Mouse (Mus musculus): Measurements from ENCODE around the gene Cavin1. TPM values are rescaled to one million over a fixed set of nuclear protein-coding genes. Genes with fewer than 3 reads are reported as not detected.
A peak's percentile ranks its signal among the peaks of the same experiment; 100 is the strongest.

Gene Cavin1
- polyA plus RNA-seq, 1 experiment from 2014 or later, result 23.5 TPM

- H3K4me3 ChIP-seq, result peak within 1 kb of the TSS; percentile 88
- H3K27me3 ChIP-seq (replicated peaks; ENCODE audit: low read depth, poor library complexity, severe bottlenecking), result no peaks in the 10 kb centered on the region
- peak within 1 kb of the TSS; percentile 95 for H3K27ac ChIP-seq (replicated peaks)
- H3K9me3 ChIP-seq, result no peaks in the 10 kb centered on the region
- peak; percentile 100 for DNase-seq (ENCODE audit: low spot score)
- 2% methylated on average over 29 of the region's 29 CpGs for WGBS
- peaks cover 33% of the 10 kb centered on the region for H3K4me1 ChIP-seq
- H3K36me3 ChIP-seq (replicated peaks), result no peaks in the 10 kb centered on the region
These were observed 31.1 kb downstream of the Cavin1 start, which contains the start of gene Stat3 for GRCm38 (mm10) chr11:100939512-100940151. Gene Stat3 (minus strand): TSS chr11:100939540.

- Histone ChIP-seq H3K4me1 (peaks cover 33% of the 10 kb centered on the region), H3K4me3 (peak overlapping the region; percentile 88), H3K27me3 (replicated peaks; ENCODE audit: low read depth, poor library complexity, severe bottlenecking) (no peaks in the 10 kb centered on the region), H3K36me3 (replicated peaks) (no peaks in the 10 kb centered on the region), H3K27ac (replicated peaks) (peak overlapping the region; percentile 95), H3K9me3 (no peaks in the 10 kb centered on the region)
- peak; percentile 39 for DNase-seq (ENCODE audit: low spot score)
- WGBS, result 1% methylated on average over 48 of the region's 48 CpGs
These were observed 31.8 kb downstream of the Cavin1 start for GRCm38 (mm10) chr11:100938711-100939511.

GRCm38 (mm10) chr11:100938112-100938511 is 32.6 kb downstream of the Cavin1 start:
- WGBS, result 41% methylated on average over 5 of the region's 5 CpGs
- H3K9me3 ChIP-seq, result no peaks in the 10 kb centered on the region
- H3K4me3 ChIP-seq, result peak overlapping the region; percentile 88
- H3K4me1 ChIP-seq, result peaks cover 33% of the 10 kb centered on the region
- no peak for DNase-seq (ENCODE audit: low spot score)
- no peaks in the 10 kb centered on the region for H3K36me3 ChIP-seq (replicated peaks)
- H3K27ac ChIP-seq (replicated peaks), result no peak overlapping the region
- H3K27me3 ChIP-seq (replicated peaks; ENCODE audit: low read depth, poor library complexity, severe bottlenecking), result no peaks in the 10 kb centered on the region

- Histone ChIP-seq H3K9me3 (no peaks in the 10 kb centered on the region), H3K27me3 (replicated peaks; ENCODE audit: low read depth, poor library complexity, severe bottlenecking) (no peaks in the 10 kb centered on the region), H3K36me3 (replicated peaks) (no peaks in the 10 kb centered on the region), H3K27ac (replicated peaks) (no peak overlapping the region), H3K4me3 (no peak overlapping the region), H3K4me1 (peaks cover 33% of the 10 kb centered on the region)
- DNase-seq (ENCODE audit: low spot score), result no peak
- WGBS, result 80% methylated on average over 4 of the region's 4 CpGs
These were observed 33.4 kb downstream of the Cavin1 start for GRCm38 (mm10) chr11:100937295-100937694.

GRCm38 (mm10) chr11:100935373-100936355 is 35.0 kb downstream of the Cavin1 start:
- Histone ChIP-seq H3K36me3 (replicated peaks) (no peaks in the 10 kb centered on the region), H3K4me3 (no peak overlapping the region), H3K4me1 (peaks cover 33% of the 10 kb centered on the region), H3K9me3 (no peaks in the 10 kb centered on the region), H3K27me3 (replicated peaks; ENCODE audit: low read depth, poor library complexity, severe bottlenecking) (no peaks in the 10 kb centered on the region), H3K27ac (replicated peaks) (no peak overlapping the region)
- WGBS, result 91% methylated on average over 8 of the region's 8 CpGs
- DNase-seq (ENCODE audit: low spot score), result no peak

GRCm38 (mm10) chr11:100931254-100931921 is 39.3 kb downstream of the Cavin1 start:
- Histone ChIP-seq H3K4me1 (0 out of 2 replicates have a peak, but pooled peaks cover under 1% of the 10 kb centered on the region), H3K4me3 (no peak overlapping the region), H3K27me3 (replicated peaks; ENCODE audit: low read depth, poor library complexity, severe bottlenecking) (no peaks in the 10 kb centered on the region), H3K36me3 (replicated peaks) (no peaks in the 10 kb centered on the region), H3K27ac (replicated peaks) (no peak overlapping the region), H3K9me3 (no peaks in the 10 kb centered on the region)
- 77% methylated on average over 12 of the region's 12 CpGs for WGBS
- no peak for DNase-seq (ENCODE audit: low spot score)

GRCm38 (mm10) chr11:100930611-100931010 is 40.1 kb downstream of the Cavin1 start:
- Histone ChIP-seq H3K36me3 (replicated peaks) (no peaks in the 10 kb centered on the region), H3K27me3 (replicated peaks; ENCODE audit: low read depth, poor library complexity, severe bottlenecking) (no peaks in the 10 kb centered on the region), H3K4me3 (no peak overlapping the region), H3K4me1 (no peaks in the 10 kb centered on the region), H3K9me3 (no peaks in the 10 kb centered on the region), H3K27ac (replicated peaks) (no peak overlapping the region)
- DNase-seq (ENCODE audit: low spot score), result no peak
- 84% methylated on average over 7 of the region's 7 CpGs for whole genome bisulfite sequencing

- no peaks in the 10 kb centered on the region for H3K36me3 ChIP-seq (replicated peaks)
- no peak overlapping the region for H3K27ac ChIP-seq (replicated peaks)
- H3K9me3 ChIP-seq, result no peaks in the 10 kb centered on the region
- DNase-seq (ENCODE audit: low spot score), result no peak
- 81% methylated on average over 3 of the region's 3 CpGs for WGBS
- no peak overlapping the region for H3K4me3 ChIP-seq
- no peaks in the 10 kb centered on the region for H3K27me3 ChIP-seq (replicated peaks; ENCODE audit: low read depth, poor library complexity, severe bottlenecking)
- H3K4me1 ChIP-seq, result no peaks in the 10 kb centered on the region
These were observed 43.3 kb downstream of the Cavin1 start for GRCm38 (mm10) chr11:100927386-100927785.

- Histone ChIP-seq H3K27ac (replicated peaks) (no peak overlapping the region), H3K4me1 (no peaks in the 10 kb centered on the region), H3K27me3 (replicated peaks; ENCODE audit: low read depth, poor library complexity, severe bottlenecking) (no peaks in the 10 kb centered on the region), H3K36me3 (replicated peaks) (no peaks in the 10 kb centered on the region), H3K9me3 (no peaks in the 10 kb centered on the region), H3K4me3 (no peak overlapping the region)
- DNase-seq (ENCODE audit: low spot score), result no peak
- 88% methylated on average over 1 of the region's 1 CpGs for WGBS
These were observed 46.2 kb downstream of the Cavin1 start for GRCm38 (mm10) chr11:100924386-100924919.

GRCm38 (mm10) chr11:100920887-100921624 is 49.6 kb downstream of the Cavin1 start:
- WGBS, result 90% methylated on average over 4 of the region's 4 CpGs
- no peak for DNase-seq (ENCODE audit: low spot score)

GRCm38 (mm10) chr11:100918007-100918406 is 52.7 kb downstream of the Cavin1 start:
- no peak overlapping the region for H3K4me3 ChIP-seq
- no peaks in the 10 kb centered on the region for H3K27me3 ChIP-seq (replicated peaks; ENCODE audit: low read depth, poor library complexity, severe bottlenecking)
- no peaks in the 10 kb centered on the region for H3K4me1 ChIP-seq
- peaks cover 4% of the 10 kb centered on the region; the same call in 1 of the 2 replicates for H3K36me3 ChIP-seq (replicated peaks)
- H3K27ac ChIP-seq (replicated peaks), result no peak overlapping the region
- no peaks in the 10 kb centered on the region for H3K9me3 ChIP-seq
- no peak for DNase-seq (ENCODE audit: low spot score)
- WGBS, result 89% methylated on average over 5 of the region's 5 CpGs

More at GRCm38 (mm10) chr11:100920887-100921624, 49.6 kb downstream of the Cavin1 start:
- Histone ChIP-seq H3K36me3 (replicated peaks) (no peaks in the 10 kb centered on the region), H3K4me1 (no peaks in the 10 kb centered on the region), H3K4me3 (no peak overlapping the region), H3K27me3 (replicated peaks; ENCODE audit: low read depth, poor library complexity, severe bottlenecking) (no peaks in the 10 kb centered on the region), H3K27ac (replicated peaks) (no peak overlapping the region), H3K9me3 (no peaks in the 10 kb centered on the region)
